Mouse (Mus musculus): ENCODE measurements around the gene Nfrkb. TPM values are rescaled to one million over a fixed set of nuclear protein-coding genes. Genes with fewer than 3 reads are reported as not detected.

Gene Nfrkb
- polyA plus RNA-seq (2021; fragmentation: Nextera tagmentation), result 9.7 and 9.9 TPM in 2 replicates
- long read RNA-seq, experiment 1, full-length matches to known transcripts, result 11 of 40 reads
- long read RNA-seq, experiment 1, partial matches to known transcripts, result 18 of 40 reads
- long read RNA-seq, experiment 1, other reads (novel, unspliced or antisense), result 11 of 40 reads
- long read RNA-seq, experiment 2, partial matches to known transcripts, result 10 of 18 reads
- long read RNA-seq, experiment 2, other reads (novel, unspliced or antisense), result 8 of 18 reads

DNA sequence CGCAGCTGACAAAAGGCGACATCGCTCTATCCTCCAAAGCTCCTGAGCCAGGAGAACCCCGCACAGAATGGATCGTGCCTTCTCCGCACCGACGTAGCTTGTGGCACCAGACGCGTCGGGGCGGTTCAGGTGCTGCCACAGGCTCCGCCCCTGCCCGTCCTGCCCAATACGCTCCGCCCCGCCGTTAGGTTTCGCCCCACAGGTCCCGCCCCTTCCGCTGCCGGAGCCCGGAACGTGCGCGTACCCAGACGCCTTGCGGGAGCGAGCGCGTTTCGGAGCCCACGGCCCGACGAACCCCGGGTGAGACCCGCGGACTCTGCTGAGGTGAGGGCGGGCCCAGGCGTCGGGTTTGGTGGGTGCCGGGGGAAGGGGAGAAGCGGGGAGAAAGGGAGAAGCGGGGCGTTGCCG is at the start of gene Nfrkb:
Nfrkb (plus strand) TSS at position 246 of the 408 bp plus-strand sequence.

DNA sequence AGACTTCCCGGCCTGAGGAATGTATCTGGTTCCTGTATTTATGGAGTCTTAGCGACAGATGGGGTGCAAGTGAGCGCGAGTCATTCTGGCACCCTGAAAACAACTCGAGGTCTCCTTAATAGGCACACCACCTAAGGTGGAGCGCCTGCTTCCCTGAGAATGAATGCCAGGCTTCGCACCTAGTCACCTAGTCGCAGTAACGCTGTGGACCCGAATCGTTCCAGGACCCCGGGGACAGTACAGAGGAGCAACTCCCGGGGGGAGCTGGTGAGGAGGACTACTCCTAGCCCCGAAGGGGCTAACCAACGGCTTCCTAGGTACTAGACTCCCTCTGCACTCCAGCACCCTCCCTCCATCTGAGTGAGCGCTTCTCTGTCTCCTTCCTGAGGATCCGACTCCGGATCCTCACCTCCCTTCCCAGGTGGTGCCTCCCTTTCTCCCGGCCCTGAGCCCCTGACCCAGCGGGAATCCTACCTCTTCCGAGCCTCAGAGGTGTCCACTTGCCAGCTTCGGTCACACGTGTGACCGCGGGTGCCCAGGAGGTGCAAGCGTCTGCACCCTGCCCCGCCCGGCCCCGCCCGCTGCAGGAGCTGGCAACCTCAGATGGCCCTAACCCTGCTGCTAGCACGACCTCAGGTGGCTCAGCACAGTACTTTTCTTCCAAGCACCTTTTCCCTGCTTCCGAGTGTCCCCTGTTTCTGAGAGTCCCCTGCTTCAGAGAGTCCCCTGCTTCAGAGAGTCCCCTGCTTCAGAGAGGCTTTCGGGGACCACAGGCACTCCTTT is 77.9 kb downstream of the Nfrkb start, which contains the start of gene Tmem45b:
Tmem45b (minus strand) TSS at position 771 of the 783 bp plus-strand sequence.

Other genes starting within 250 kb of the Nfrkb start
- gene Aplp2, start 174.4 kb upstream of the Nfrkb start, polyA plus RNA-seq (2021; fragmentation: Nextera tagmentation), result 206 and 220 TPM in 2 replicates
- gene Prdm10, start 105.7 kb upstream of the Nfrkb start, polyA plus RNA-seq (2021; fragmentation: Nextera tagmentation), result 9.3 and 10.5 TPM in 2 replicates
- not detected in 2 replicates for gene Tmem45b, start 78.3 kb downstream of the Nfrkb start, polyA plus RNA-seq (2021; fragmentation: Nextera tagmentation)

Data from left cerebral cortex, adult 6 months (tissue).